Mouse (Mus musculus) forebrain, embryonic 12.5 days (tissue): ENCODE measurements around the gene Rab8b. TPM values are rescaled to one million over a fixed set of nuclear protein-coding genes. Genes with fewer than 3 reads are reported as not detected.
"Not testable (repeated sequence)": the region's sequence is repeated elsewhere in the genome, so short reads cannot be mapped to it uniquely, and the experiment has no call there.

Experiments
- ATAC-seq: fragments of 200-750 bp; cut with Nextera tagmentation; 2 replicates; pipeline ENCODE4 v1.8.0; 2017; ENCODE audit warnings: moderate TSS enrichment; ENCODE audit not compliant: low FRiP score
- H3K27ac ChIP-seq: fragments of 300-500 bp; sonication (generic); 2 replicates; pipeline ENCODE4 v1.5.1; 2016; ENCODE audit warnings: mild to moderate bottlenecking
- H3K27me3 ChIP-seq: fragments of 300-500 bp; sonication (generic); 2 replicates; pipeline ENCODE4 v1.6.1; 2016; ENCODE audit warnings: mild to moderate bottlenecking
- H3K36me3 ChIP-seq: fragments of 300-500 bp; sonication (generic); replicated peaks from 2 replicates; pipeline ENCODE4 v1.6.1; 2016; ENCODE audit warnings: mild to moderate bottlenecking
- H3K4me1 ChIP-seq: fragments of 300-500 bp; sonication (generic); 2 replicates; pipeline ENCODE4 v1.6.1; 2016
- H3K4me2 ChIP-seq: fragments of 300-500 bp; sonication (generic); 2 replicates; pipeline ENCODE4 v1.6.1; 2016; ENCODE audit warnings: mild to moderate bottlenecking, moderate library complexity
- H3K4me3 ChIP-seq: fragments of 300-500 bp; sonication (generic); replicated peaks from 2 replicates; pipeline ENCODE4 v1.5.1; 2016; ENCODE audit warnings: mild to moderate bottlenecking
- H3K9ac ChIP-seq: fragments of 300-500 bp; sonication (generic); 2 replicates; pipeline ENCODE4 v1.6.1; 2016; ENCODE audit warnings: mild to moderate bottlenecking
- H3K9me3 ChIP-seq: fragments of 300-500 bp; sonication (generic); 2 replicates; pipeline ENCODE4 v1.6.1; 2016
- WGBS: fragments of 180-500 bp; shearing (Covaris S2); methylation state at CpG from one replicate; pipeline ENCODE4 v1.1.7; 2016; 5-methylcytosine and 5-hydroxymethylcytosine counted together
- polyA plus RNA-seq: library from polyadenylated mRNA; unstranded; fragments of >200 nt; fragmentation: Nextera tagmentation; extraction: Ambion mirVana; gene quantifications from 2 replicates; pipeline ENCODE4 v1.2.1, GENCODE M21; 2016

Gene Rab8b
- polyA plus RNA-seq, 1 experiment from 2014 or later = 50.7 TPM

- ATAC-seq = no peak
- no peaks in the 10 kb centered on the region for H3K27me3 ChIP-seq
- 83% methylated on average over 5 of the region's 5 CpGs for WGBS
Observed at GRCm38 (mm10) chr9:66820996-66821395, 98.5 kb downstream of the Rab8b start.

GRCm38 (mm10) chr9:66813392-66813791, 106.1 kb downstream of the Rab8b start:
- no peaks in the 10 kb centered on the region for H3K9me3 ChIP-seq
- H3K27ac ChIP-seq = no peak overlapping the region
- ATAC-seq = no peak
- WGBS = 11% methylated on average over 2 of the region's 2 CpGs
- H3K4me1 ChIP-seq = 0 out of 2 replicates have a peak, but pooled peaks cover 3% of the 10 kb centered on the region
- no peak overlapping the region for H3K9ac ChIP-seq
- H3K4me3 ChIP-seq = no peak overlapping the region
- no peaks in the 10 kb centered on the region for H3K27me3 ChIP-seq
- H3K36me3 ChIP-seq = no peaks in the 10 kb centered on the region
- H3K4me2 ChIP-seq = no peak overlapping the region

More at GRCm38 (mm10) chr9:66820996-66821395, 98.5 kb downstream of the Rab8b start:
- no peaks in the 10 kb centered on the region for H3K4me1 ChIP-seq
- H3K36me3 ChIP-seq = no peaks in the 10 kb centered on the region
- no peak overlapping the region for H3K27ac ChIP-seq
- no peak overlapping the region for H3K4me2 ChIP-seq
- H3K9me3 ChIP-seq = no peaks in the 10 kb centered on the region
- H3K4me3 ChIP-seq = no peak overlapping the region
- no peak overlapping the region for H3K9ac ChIP-seq

GRCm38 (mm10) chr9:66805951-66806350, 113.5 kb downstream of the Rab8b start:
- H3K27ac ChIP-seq = not testable (repeated sequence)
- H3K4me2 ChIP-seq = peak overlapping the region; percentile 53
- WGBS = 1% methylated on average over 30 of the region's 37 CpGs

GRCm38 (mm10) chr9:66801947-66802346, 117.5 kb downstream of the Rab8b start:
- H3K27me3 ChIP-seq = peaks cover 37% of the 10 kb centered on the region
- 62% methylated on average over 12 of the region's 12 CpGs for WGBS
- no peak overlapping the region for H3K27ac ChIP-seq

More at GRCm38 (mm10) chr9:66805951-66806350, 113.5 kb downstream of the Rab8b start:
- not testable (repeated sequence) for H3K9me3 ChIP-seq, H3K36me3 ChIP-seq, H3K4me1 ChIP-seq, ATAC-seq
- Histone ChIP-seq H3K9ac (peak overlapping the region; percentile 33), H3K4me3 (peak overlapping the region; percentile 37), H3K27me3 (peaks cover 32% of the 10 kb centered on the region)

GRCm38 (mm10) chr9:66796739-66797138, 122.7 kb downstream of the Rab8b start, which contains the start of gene Gm10647:
TSS of gene Gm10647 (plus strand) at chr9:66797039.
- peaks cover 13% of the 10 kb centered on the region; the same call in 1 of the 2 replicates for H3K27me3 ChIP-seq
- H3K9ac ChIP-seq = no peak within 1 kb of the TSS
- H3K4me1 ChIP-seq = peaks cover 17% of the 10 kb centered on the region; the same call in 1 of the 2 replicates
- H3K36me3 ChIP-seq = no peaks in the 10 kb centered on the region
- 81% methylated on average over 5 of the region's 5 CpGs for WGBS
- 0 out of 2 replicates have a peak within 1 kb of the TSS, but pooled peaks have one; percentile 86 for H3K27ac ChIP-seq
- ATAC-seq = no peak
- no peaks in the 10 kb centered on the region for H3K9me3 ChIP-seq
- peak within 1 kb of the TSS; percentile 67 for H3K4me3 ChIP-seq
- peak within 1 kb of the TSS; percentile 80 for H3K4me2 ChIP-seq

More at GRCm38 (mm10) chr9:66801947-66802346, 117.5 kb downstream of the Rab8b start:
- no peaks in the 10 kb centered on the region for H3K9me3 ChIP-seq
- no peaks in the 10 kb centered on the region for H3K36me3 ChIP-seq
- no peak for ATAC-seq
- H3K4me2 ChIP-seq = no peak overlapping the region
- H3K4me1 ChIP-seq = no peaks in the 10 kb centered on the region
- no peak overlapping the region for H3K9ac ChIP-seq
- no peak overlapping the region for H3K4me3 ChIP-seq

GRCm38 (mm10) chr9:66795464-66796324, 123.8 kb downstream of the Rab8b start, which contains the start of gene Aph1b:
TSS of gene Aph1b (minus strand) at chr9:66795490.
- peak; percentile 99 for ATAC-seq
- H3K27me3 ChIP-seq = 0 out of 2 replicates have a peak, but pooled peaks cover 10% of the 10 kb centered on the region
- peaks cover 17% of the 10 kb centered on the region; the same call in 1 of the 2 replicates for H3K4me1 ChIP-seq
- no peaks in the 10 kb centered on the region for H3K36me3 ChIP-seq
- H3K9me3 ChIP-seq = no peaks in the 10 kb centered on the region
- peak within 1 kb of the TSS; percentile 67 for H3K4me3 ChIP-seq
- peak within 1 kb of the TSS; percentile 86 for H3K27ac ChIP-seq
- peak within 1 kb of the TSS; percentile 72 for H3K9ac ChIP-seq
- WGBS = under 1% methylated on average over 42 of the region's 42 CpGs
- peak within 1 kb of the TSS; percentile 80 for H3K4me2 ChIP-seq

- peak overlapping the region; percentile 86 for H3K27ac ChIP-seq
- H3K4me3 ChIP-seq = peak overlapping the region; percentile 67
- peak overlapping the region; percentile 80 for H3K4me2 ChIP-seq
- no peaks in the 10 kb centered on the region for H3K9me3 ChIP-seq
- WGBS = 2% methylated on average over 43 of the region's 43 CpGs
- H3K9ac ChIP-seq = peak overlapping the region; percentile 72
- 0 out of 2 replicates have a peak, but pooled peaks cover 10% of the 10 kb centered on the region for H3K27me3 ChIP-seq
- peak; percentile 69 for ATAC-seq
- H3K4me1 ChIP-seq = peaks cover 17% of the 10 kb centered on the region; the same call in 1 of the 2 replicates
- peaks cover 7% of the 10 kb centered on the region for H3K36me3 ChIP-seq
Observed at GRCm38 (mm10) chr9:66794629-66795463, 124.6 kb downstream of the Rab8b start.

Other genes starting within 250 kb of the Rab8b start
- gene Car12, start 206.0 kb downstream of the Rab8b start, polyA plus RNA-seq = 0.91 and 1.6 TPM in 2 replicates
- 20.4 and 22.5 TPM in 2 replicates for gene Aph1b, start 124.2 kb downstream of the Rab8b start, polyA plus RNA-seq
- 0.19 and 0.43 TPM in 2 replicates for gene Gm10647, start 122.6 kb downstream of the Rab8b start, polyA plus RNA-seq
- gene Aph1c, start 85.0 kb downstream of the Rab8b start, polyA plus RNA-seq = 1.7 and 2.2 TPM in 2 replicates
- gene Rps27l, start 26.4 kb upstream of the Rab8b start, polyA plus RNA-seq = 588 and 598 TPM in 2 replicates
- gene Lactb, start 55.8 kb upstream of the Rab8b start, polyA plus RNA-seq = 8.8 and 9.7 TPM in 2 replicates
- gene Tpm1, start 129.7 kb upstream of the Rab8b start, polyA plus RNA-seq = 218 and 280 TPM in 2 replicates